Mouse (Mus musculus) CH12.LX (cell line): Measurements from ENCODE around the gene Sf3b4. TPM values are rescaled to one million over a fixed set of nuclear protein-coding genes. Genes with fewer than 3 reads are reported as not detected.

Experiments
- DNase-seq: peaks from one replicate; pipeline ENCODE4 v3.0.0-alpha.2; 2013; ENCODE audit errors: extremely low read depth
- H3K27ac ChIP-seq: 2 replicates; pipeline ENCODE4 v1.5.1; 2012; ENCODE audit warnings: low read depth, mild to moderate bottlenecking, control low read depth, moderate library complexity; ENCODE audit not compliant: insufficient read depth
- H3K27me3 ChIP-seq: replicated peaks from 2 replicates; pipeline ENCODE3; 2012; ENCODE audit warnings: inconsistent platforms
- H3K36me3 ChIP-seq, 2 experiments: replicated peaks in 1 of 2; 2 replicates each; pipeline versions ENCODE3 to v1.6.1; 2012; ENCODE audit warnings: inconsistent platforms in 1 of 2, low read length in 1 of 2, mild to moderate bottlenecking in 1 of 2, mixed read lengths in 1 of 2, moderate library complexity in 1 of 2; ENCODE audit not compliant: control insufficient read depth in 1 of 2, insufficient read depth in 1 of 2
- H3K4me1 ChIP-seq, 2 experiments: 2 replicates each; pipeline ENCODE4 v1.6.1; 2012; ENCODE audit warnings: inconsistent platforms in 1 of 2, moderate library complexity in 1 of 2; ENCODE audit not compliant: insufficient read depth in 2 of 2, control insufficient read depth in 1 of 2
- H3K4me2 ChIP-seq: 2 replicates; pipeline ENCODE4 v1.6.1; 2012; ENCODE audit warnings: low read depth, mild to moderate bottlenecking, control low read depth; ENCODE audit not compliant: poor library complexity, insufficient read depth, severe bottlenecking
- H3K4me3 ChIP-seq, 3 experiments: fragments of 150-350 bp in 1 of 3; sonication (generic) in 1 of 3; replicated peaks in 1 of 3; 2 replicates each; pipeline versions ENCODE3 to v1.5.1; 2011 to 2012; ENCODE audit warnings: low read depth in 2 of 3, low read length in 2 of 3, mild to moderate bottlenecking in 2 of 3, moderate library complexity in 2 of 3, control low read depth in 1 of 3, improper control_type of control experiment in 1 of 3, inconsistent platforms in 1 of 3, mixed read lengths in 1 of 3; ENCODE audit not compliant: poor library complexity in 1 of 3
- H3K79me2 ChIP-seq: replicated peaks from 2 replicates; pipeline ENCODE4 v1.6.1; 2012; ENCODE audit warnings: mild to moderate bottlenecking, moderate library complexity; ENCODE audit not compliant: control insufficient read depth, poor library complexity, insufficient read depth, severe bottlenecking; ENCODE audit errors: extremely low read depth
- H3K9ac ChIP-seq: 2 replicates; pipeline ENCODE4 v1.6.1; 2012; ENCODE audit warnings: low read depth, mild to moderate bottlenecking, control low read depth, moderate library complexity; ENCODE audit not compliant: insufficient read depth
- H3K9me3 ChIP-seq: replicated peaks from 2 replicates; pipeline ENCODE3; 2012; ENCODE audit warnings: low read length, inconsistent platforms, mixed read lengths
- BHLHE40 ChIP-seq: IDR thresholded peaks from 2 replicates; pipeline ENCODE4 v1.6.1; 2011; ENCODE audit warnings: mild to moderate bottlenecking, low read depth, low read length, improper control_type of control experiment
- CHD2 ChIP-seq: IDR thresholded peaks from 2 replicates; pipeline ENCODE4 v1.6.1; 2011; ENCODE audit warnings: low read length, improper control_type of control experiment
- ELF1 ChIP-seq: IDR thresholded peaks from 2 replicates; pipeline ENCODE4 v1.6.1; 2014; ENCODE audit warnings: low read depth, mild to moderate bottlenecking, inconsistent platforms, low read length, improper control_type of control experiment
- GABPA ChIP-seq: IDR thresholded peaks from 2 replicates; pipeline ENCODE4 v1.6.1; 2012; ENCODE audit warnings: low read depth, low read length, improper control_type of control experiment, inconsistent platforms; ENCODE audit not compliant: insufficient replicate concordance
- MAFK ChIP-seq: IDR thresholded peaks from 2 replicates; pipeline ENCODE4 v1.6.1; 2011; ENCODE audit warnings: low read length, improper control_type of control experiment; ENCODE audit not compliant: insufficient replicate concordance
- dilution Hi-C: fragments of 300-500 bp; cut with MboI; formaldehyde crosslinking; loops from 2 replicates; pipeline ENCODE4 v1.14.3; 2020; ENCODE audit warnings: low sequenced_read_pairs; ENCODE audit not compliant: extremely low pct_unique_long_range_greater_than_20kb, extremely low pct_ligation_motif_present
- in situ Hi-C: fragments of 300-500 bp; cut with MboI; formaldehyde crosslinking; loops from 3 replicates; pipeline ENCODE4 v1.14.3; 2019; ENCODE audit warnings: low sequenced_read_pairs, low pct_ligation_motif_present, low pct_unique_long_range_greater_than_20kb, mixed read lengths
- polyA plus RNA-seq: library from polyadenylated mRNA; unstranded; fragments of >175 nt; gene quantifications from 2 replicates; pipeline ENCODE4 v1.2.1, GENCODE M21; 2012; ENCODE audit warnings: low read depth; ENCODE audit not compliant: insufficient read length
- total RNA-seq, 2 experiments: library from RNA; depleted of rRNA; stranded (reverse); fragments of 300-350 nt in 1 of 2; fragments of >200 nt in 1 of 2; gene quantifications; 2 replicates each; pipeline ENCODE4 v1.2.3; 2012 to 2014

Sf3b4 gene
- total and polyA plus RNA-seq, 3 experiments: 38.1 to 147 (median 47.9) TPM

DNA sequence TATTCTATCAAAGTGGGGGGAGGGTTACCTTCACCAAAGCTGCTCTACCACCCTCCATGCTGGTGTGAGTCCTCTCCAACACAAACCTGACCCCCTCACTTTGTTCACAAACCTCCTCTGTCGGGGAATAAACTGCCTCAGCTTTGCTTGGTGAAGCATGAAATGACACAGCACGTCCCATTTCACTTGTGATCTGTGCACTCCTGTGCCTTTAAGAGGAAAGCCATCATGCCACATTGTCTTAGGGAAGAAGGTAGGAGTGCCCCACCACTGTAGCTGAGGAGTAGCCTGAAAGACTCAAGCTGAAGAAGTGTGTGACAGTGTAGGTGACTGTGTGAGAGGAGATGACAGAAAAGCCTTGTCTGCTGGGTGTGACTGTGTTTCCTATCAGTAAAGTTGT lies 53.3 kb downstream of the Sf3b4 start:
- H3K4me3 ChIP-seq: peak overlapping the region in 1 of 3 experiments; percentile 17
- H3K9me3 ChIP-seq: no peaks in the 10 kb centered on the region
- peak; percentile 45 for DNase-seq
- no peaks in the 10 kb centered on the region for H3K27me3 ChIP-seq
- in situ Hi-C loops: loop anchor here (10.0 kb wide), 2 partner anchors 261 to 571 kb away; partner anchors contain the start of gene Mcl1
- H3K4me2 ChIP-seq: peak overlapping the region; percentile 72; the same call in 1 of the 2 replicates
- dilution Hi-C loops: no loop called here
- H3K27ac ChIP-seq: peak overlapping the region; percentile 64
- peaks cover 23 to 77% of the 10 kb centered on the region in 2 experiments for H3K4me1 ChIP-seq
- peaks cover 16% of the 10 kb centered on the region for H3K79me2 ChIP-seq
- H3K36me3 ChIP-seq: no peaks in the 10 kb centered on the region
- H3K9ac ChIP-seq: peak overlapping the region; percentile 71
- TF ChIP-seq GABPA: no peak
- TF ChIP-seq ELF1: no peak
- TF ChIP-seq CHD2: 0 out of 2 replicates have a peak, but pooled peaks have one; percentile 29
- peak; percentile 34; the same call in 1 of the 2 replicates for TF ChIP-seq BHLHE40
- TF ChIP-seq MAFK: 0 out of 2 replicates have a peak, but pooled peaks have one; percentile 50
- TF ChIP-seq, all 38 proteins: peak for 3

Other genes with a start within 250 kb of the Sf3b4 start
- gene Anp32e, start 243.1 kb upstream of the Sf3b4 start, total RNA-seq (2012; rRNA removed): 85.2 and 126 TPM in 2 replicates
- 64.8 and 74.2 TPM in 2 replicates for gene Anp32e, start 243.1 kb upstream of the Sf3b4 start, total RNA-seq (2014; rRNA removed)
- 439 and 608 TPM in 2 replicates for gene Anp32e, start 243.1 kb upstream of the Sf3b4 start, polyA plus RNA-seq
- gene Plekho1, start 176.3 kb upstream of the Sf3b4 start, total RNA-seq (2012; rRNA removed): 23.0 and 24.6 TPM in 2 replicates
- gene Plekho1, start 176.3 kb upstream of the Sf3b4 start, total RNA-seq (2014; rRNA removed): 22.2 and 22.3 TPM in 2 replicates
- 18.6 and 23.4 TPM in 2 replicates for gene Plekho1, start 176.3 kb upstream of the Sf3b4 start, polyA plus RNA-seq
- gene Vps45, start 113.9 kb upstream of the Sf3b4 start, total RNA-seq (2012; rRNA removed): 19.1 and 20.8 TPM in 2 replicates
- 16.8 and 19.6 TPM in 2 replicates for gene Vps45, start 113.9 kb upstream of the Sf3b4 start, total RNA-seq (2014; rRNA removed)
- 14.5 and 16.2 TPM in 2 replicates for gene Vps45, start 113.9 kb upstream of the Sf3b4 start, polyA plus RNA-seq
- gene Otud7b, start 67.8 kb upstream of the Sf3b4 start, total RNA-seq (2012; rRNA removed): 14.4 and 14.9 TPM in 2 replicates
- 10.9 and 12.3 TPM in 2 replicates for gene Otud7b, start 67.8 kb upstream of the Sf3b4 start, total RNA-seq (2014; rRNA removed)
- 17.7 and 18.7 TPM in 2 replicates for gene Otud7b, start 67.8 kb upstream of the Sf3b4 start, polyA plus RNA-seq
- 0.81 and 1.0 TPM in 2 replicates for gene Mtmr11, start 10.3 kb upstream of the Sf3b4 start, total RNA-seq (2012; rRNA removed)
- gene Mtmr11, start 10.3 kb upstream of the Sf3b4 start, total RNA-seq (2014; rRNA removed): 0.45 and 0.83 TPM in 2 replicates
- gene Mtmr11, start 10.3 kb upstream of the Sf3b4 start, polyA plus RNA-seq: 0.82 and 2.5 TPM in 2 replicates
- 2.6 and 4.0 TPM in 2 replicates for gene Sv2a, start 8.8 kb downstream of the Sf3b4 start, total RNA-seq (2012; rRNA removed)
- gene Sv2a, start 8.8 kb downstream of the Sf3b4 start, total RNA-seq (2014; rRNA removed): 0.97 and 1.1 TPM in 2 replicates
- 6.5 and 6.7 TPM in 2 replicates for gene Sv2a, start 8.8 kb downstream of the Sf3b4 start, polyA plus RNA-seq
- gene Bola1, start 47.4 kb downstream of the Sf3b4 start, total RNA-seq (2012; rRNA removed): 48.2 and 57.0 TPM in 2 replicates
- gene Bola1, start 47.4 kb downstream of the Sf3b4 start, total RNA-seq (2014; rRNA removed): 54.0 and 56.5 TPM in 2 replicates
- gene Bola1, start 47.4 kb downstream of the Sf3b4 start, polyA plus RNA-seq: 47.6 and 56.2 TPM in 2 replicates
- gene Hist2h2ab, start 47.5 kb downstream of the Sf3b4 start, total RNA-seq (2012; rRNA removed): 27.8 and 31.4 TPM in 2 replicates
- 1.1 and 2.1 TPM in 2 replicates for gene Hist2h2ab, start 47.5 kb downstream of the Sf3b4 start, total RNA-seq (2014; rRNA removed)
- gene Hist2h2ab, start 47.5 kb downstream of the Sf3b4 start, polyA plus RNA-seq: not detected in 2 replicates
- 1,185 and 1,357 TPM in 2 replicates for gene Hist2h2ac, start 48.5 kb downstream of the Sf3b4 start, total RNA-seq (2012; rRNA removed)
- gene Hist2h2ac, start 48.5 kb downstream of the Sf3b4 start, total RNA-seq (2014; rRNA removed): 28.1 and 53.9 TPM in 2 replicates
- gene Hist2h2ac, start 48.5 kb downstream of the Sf3b4 start, polyA plus RNA-seq: 1.5 TPM in 1 of 2 replicates, not detected in the other
- 3.8 and 3.9 TPM in 2 replicates for gene Hist2h2be, start 48.8 kb downstream of the Sf3b4 start, total RNA-seq (2012; rRNA removed)
- 2.9 and 4.0 TPM in 2 replicates for gene Hist2h2be, start 48.8 kb downstream of the Sf3b4 start, total RNA-seq (2014; rRNA removed)
- gene Hist2h2be, start 48.8 kb downstream of the Sf3b4 start, polyA plus RNA-seq: 2.3 and 2.5 TPM in 2 replicates
- 1,105 and 1,173 TPM in 2 replicates for gene Hist2h3c2, start 66.8 kb downstream of the Sf3b4 start, total RNA-seq (2012; rRNA removed)
- gene Hist2h3c2, start 66.8 kb downstream of the Sf3b4 start, total RNA-seq (2014; rRNA removed): 11.0 and 15.3 TPM in 2 replicates
- 1.3 TPM in 2 replicates for gene Hist2h3c2, start 66.8 kb downstream of the Sf3b4 start, polyA plus RNA-seq
- gene Hist2h2aa2, start 67.9 kb downstream of the Sf3b4 start, total RNA-seq (2012; rRNA removed): 4,203 and 5,136 TPM in 2 replicates
- gene Hist2h2aa2, start 67.9 kb downstream of the Sf3b4 start, total RNA-seq (2014; rRNA removed): not detected in 2 replicates
- 2.5 and 2.7 TPM in 2 replicates for gene Hist2h2aa2, start 67.9 kb downstream of the Sf3b4 start, polyA plus RNA-seq
- 1,248 and 1,515 TPM in 2 replicates for gene Hist2h2aa1, start 73.2 kb downstream of the Sf3b4 start, total RNA-seq (2012; rRNA removed)
- 48.1 and 113 TPM in 2 replicates for gene Hist2h2aa1, start 73.2 kb downstream of the Sf3b4 start, total RNA-seq (2014; rRNA removed)
- 0.64 and 0.98 TPM in 2 replicates for gene Hist2h2aa1, start 73.2 kb downstream of the Sf3b4 start, polyA plus RNA-seq
- 0.67 and 1.4 TPM in 2 replicates for gene Hist2h3c1, start 74.4 kb downstream of the Sf3b4 start, total RNA-seq (2012; rRNA removed)
- gene Hist2h3c1, start 74.4 kb downstream of the Sf3b4 start, total RNA-seq (2014; rRNA removed): 1.2 and 1.4 TPM in 2 replicates
- 0.33 and 0.34 TPM in 2 replicates for gene Hist2h3c1, start 74.4 kb downstream of the Sf3b4 start, polyA plus RNA-seq
- 116 and 130 TPM in 2 replicates for gene Hist2h4, start 91.0 kb downstream of the Sf3b4 start, total RNA-seq (2012; rRNA removed)
- 1.0 and 2.5 TPM in 2 replicates for gene Hist2h4, start 91.0 kb downstream of the Sf3b4 start, total RNA-seq (2014; rRNA removed)
- gene Hist2h4, start 91.0 kb downstream of the Sf3b4 start, polyA plus RNA-seq: 0.20 and 0.91 TPM in 2 replicates
- 1,287 and 1,421 TPM in 2 replicates for gene Hist2h3b, start 96.3 kb downstream of the Sf3b4 start, total RNA-seq (2012; rRNA removed)
- gene Hist2h3b, start 96.3 kb downstream of the Sf3b4 start, total RNA-seq (2014; rRNA removed): 18.3 and 39.4 TPM in 2 replicates
- gene Hist2h3b, start 96.3 kb downstream of the Sf3b4 start, polyA plus RNA-seq: 7.2 and 12.1 TPM in 2 replicates
- gene Hist2h2bb, start 97.4 kb downstream of the Sf3b4 start, total RNA-seq (2012; rRNA removed): 2,265 and 2,866 TPM in 2 replicates
- 36.0 and 51.9 TPM in 2 replicates for gene Hist2h2bb, start 97.4 kb downstream of the Sf3b4 start, total RNA-seq (2014; rRNA removed)
- gene Hist2h2bb, start 97.4 kb downstream of the Sf3b4 start, polyA plus RNA-seq: 1.6 and 4.1 TPM in 2 replicates
- 0.04 TPM in 1 of 2 replicates, not detected in the other for gene Fcgr1, start 121.6 kb downstream of the Sf3b4 start, total RNA-seq (2012; rRNA removed)
- gene Fcgr1, start 121.6 kb downstream of the Sf3b4 start, total RNA-seq (2014; rRNA removed): 0.18 TPM in 1 of 2 replicates, not detected in the other
- gene Fcgr1, start 121.6 kb downstream of the Sf3b4 start, polyA plus RNA-seq: 0.27 TPM in 1 of 2 replicates, not detected in the other